Mouse (Mus musculus): ENCODE measurements at regions not wholly inside any gene's neighbourhood (a gene's known extent, or its start where the extent isn't known, plus 50 kb on each side); places are given as distances from the start of the nearest gene placed in this dataset.
A peak's percentile ranks its signal among the peaks of the same experiment; 100 is the strongest.

DNA sequence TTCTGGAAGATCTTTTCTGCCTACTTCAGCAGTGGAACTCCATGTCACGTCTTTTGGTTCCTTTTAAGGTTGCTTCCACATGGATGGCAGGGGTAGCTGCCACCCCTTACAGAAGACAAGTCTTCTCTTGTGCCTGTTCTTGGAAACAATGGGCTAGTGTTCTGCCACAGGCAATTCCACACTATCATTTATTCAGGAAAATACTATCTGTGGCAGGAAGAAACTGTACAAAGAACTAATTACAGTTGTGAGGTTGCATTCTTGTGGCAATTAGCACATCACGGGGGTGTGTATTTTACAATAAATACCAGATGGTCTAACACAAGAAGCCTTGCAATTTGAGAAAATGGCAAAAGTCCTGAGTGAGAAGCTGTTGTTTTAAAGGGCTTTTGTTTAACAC is 489.8 kb downstream of the Ccdc50 start:
- DNase-seq = no peak

DNA sequence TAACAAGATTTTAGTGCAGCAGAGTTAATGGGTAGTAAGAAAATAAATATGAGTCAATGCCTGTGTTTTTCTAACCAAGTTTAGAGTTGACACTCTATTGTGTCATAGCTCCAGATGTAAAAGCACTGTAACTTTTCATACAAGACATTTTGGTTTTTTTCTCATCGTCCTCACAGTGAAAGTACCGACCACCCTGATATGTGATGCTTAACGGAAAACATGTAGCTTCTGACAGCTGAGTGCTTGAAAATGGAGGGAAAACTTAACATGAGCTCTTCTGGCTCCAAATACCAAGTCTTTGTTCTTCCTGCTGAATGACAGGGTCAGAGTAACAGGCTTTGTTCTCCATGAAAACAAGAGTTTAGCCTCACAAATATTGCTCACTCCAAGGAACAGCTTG is 490.3 kb downstream of the Ccdc50 start:
- DNase-seq = no peak

DNA sequence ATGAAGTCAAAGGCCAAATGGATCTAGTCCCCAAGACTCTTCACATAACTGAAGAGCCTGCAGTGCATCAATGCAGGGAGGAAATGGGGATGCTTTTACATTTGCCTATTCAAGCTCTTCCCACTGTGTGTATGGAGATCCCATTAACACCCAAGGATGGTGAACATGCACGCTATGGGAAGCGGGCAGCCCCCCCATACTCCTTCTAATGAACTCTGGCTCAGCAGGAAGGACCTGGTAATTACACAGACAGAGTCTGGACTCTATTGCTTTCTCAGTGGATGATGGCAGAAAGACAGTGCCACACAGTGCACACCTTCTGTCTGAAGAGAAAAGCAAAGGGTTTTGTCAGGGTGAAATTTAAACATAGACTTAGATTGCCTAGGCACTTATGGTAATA is 495.7 kb downstream of the Ccdc50 start:
- peak; percentile 18 to 45 for DNase-seq

DNA sequence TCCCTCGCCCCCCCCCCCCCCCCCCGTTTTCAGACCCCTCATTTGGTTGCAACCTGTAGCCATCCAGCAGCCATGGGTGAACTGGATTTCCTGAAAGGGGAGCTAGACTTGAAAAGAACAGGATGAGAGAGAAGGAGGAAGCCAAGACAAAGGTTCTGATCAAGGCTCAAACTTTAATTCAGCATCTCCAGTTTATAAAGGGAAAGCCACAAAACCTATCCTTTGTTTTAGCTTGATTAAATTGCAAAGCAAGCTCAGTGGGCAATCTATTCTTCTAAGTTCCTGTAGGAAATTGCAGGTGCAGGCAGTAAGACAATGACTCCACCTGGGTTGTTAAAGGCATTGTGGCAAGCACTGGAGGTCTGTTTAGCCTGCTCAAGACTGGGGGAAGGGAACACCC is 517.4 kb downstream of the Ccdc50 start:
- DNase-seq = no peak

DNA sequence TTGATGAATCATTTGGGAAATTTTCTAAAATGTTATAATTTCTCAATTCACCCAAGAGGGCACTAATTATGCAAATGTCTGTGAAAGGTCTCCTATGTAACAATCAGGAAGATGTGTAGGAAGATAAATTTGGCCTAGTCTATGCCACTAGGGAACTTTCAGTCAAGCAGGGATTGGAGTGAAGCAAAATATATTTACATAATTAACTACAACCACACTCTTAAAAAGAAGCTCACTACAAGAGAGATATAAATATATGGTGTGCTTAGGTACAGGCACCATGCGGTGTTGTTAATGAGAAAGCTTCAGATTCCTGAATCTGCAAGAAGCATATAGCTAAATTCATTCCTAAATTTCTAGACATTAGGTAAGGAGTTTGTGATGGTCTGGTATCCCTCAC is 526.8 kb downstream of the Ccdc50 start:
- DNase-seq = no peak

DNA sequence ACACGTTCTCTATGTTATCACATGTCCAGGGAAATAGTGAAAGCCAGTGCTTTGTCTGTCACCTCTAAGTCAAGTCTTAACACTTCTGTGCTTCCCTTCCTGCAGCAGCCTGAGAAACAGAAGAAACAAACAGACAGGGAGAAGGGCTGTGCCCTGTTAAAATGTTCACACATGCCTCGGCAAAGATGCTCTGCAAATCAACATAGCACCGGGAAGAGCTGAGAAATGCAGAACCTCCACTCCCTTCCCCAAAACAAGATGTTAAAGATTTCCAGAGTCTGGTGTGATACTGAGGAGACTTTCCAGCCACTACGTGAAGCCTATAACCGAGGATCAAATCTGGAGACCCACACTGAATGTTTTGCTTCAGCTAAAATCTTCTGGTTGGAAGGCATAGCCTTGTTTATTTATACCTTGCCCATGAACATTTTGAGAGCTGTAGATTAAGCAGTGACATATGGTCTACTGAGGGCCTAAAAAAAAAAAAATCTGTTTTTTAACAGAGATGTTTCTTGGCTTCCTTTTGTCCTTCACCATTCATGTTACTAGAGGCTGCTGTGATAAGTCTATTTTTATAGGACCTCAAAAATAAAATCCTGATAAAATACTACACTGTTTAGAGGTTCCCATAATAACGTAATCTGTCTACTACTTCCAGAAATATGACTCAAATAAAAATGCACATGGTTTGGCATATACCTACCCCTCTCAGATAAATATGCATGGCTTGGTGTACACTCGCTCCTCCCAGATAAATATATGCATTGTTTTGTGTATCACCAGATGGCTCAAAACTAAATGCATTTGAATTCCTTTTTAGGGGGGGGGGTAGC is 537.1 kb downstream of the Ccdc50 start:
- DNase-seq = no peak

DNA sequence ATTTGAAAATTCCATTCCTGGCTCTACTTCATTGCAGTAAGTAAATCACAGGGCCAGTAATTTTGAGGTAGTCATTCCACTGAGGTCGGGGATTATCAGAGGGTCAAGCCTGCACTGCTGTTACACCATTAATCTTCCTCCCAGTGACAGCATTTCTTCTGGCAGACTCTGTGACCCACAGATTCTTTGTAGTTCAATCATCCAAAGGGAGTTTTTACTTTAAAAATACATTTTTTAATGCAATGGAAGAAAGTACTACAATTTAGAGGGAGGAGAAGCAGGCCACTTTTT is 537.6 kb downstream of the Ccdc50 start:
- no peak for DNase-seq

DNA sequence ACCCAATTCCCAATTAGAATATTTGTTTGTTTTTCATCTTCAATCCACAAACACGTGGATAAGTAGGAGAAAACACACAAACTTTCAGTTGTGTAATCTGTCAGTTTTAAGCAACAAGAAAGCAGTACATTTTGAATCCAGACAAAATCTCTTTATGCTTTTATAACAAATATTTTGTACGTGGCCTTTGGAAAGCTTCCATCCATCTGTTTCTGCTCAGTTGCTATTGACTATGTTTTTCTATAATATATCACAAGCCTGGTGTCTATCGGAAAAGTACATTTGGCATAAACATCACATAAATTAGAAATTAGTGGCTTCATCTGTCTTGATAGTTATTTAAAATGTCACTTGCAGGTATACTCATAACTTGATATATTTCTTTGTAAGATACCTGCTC is 560.6 kb downstream of the Ccdc50 start:
- no peak for DNase-seq

DNA sequence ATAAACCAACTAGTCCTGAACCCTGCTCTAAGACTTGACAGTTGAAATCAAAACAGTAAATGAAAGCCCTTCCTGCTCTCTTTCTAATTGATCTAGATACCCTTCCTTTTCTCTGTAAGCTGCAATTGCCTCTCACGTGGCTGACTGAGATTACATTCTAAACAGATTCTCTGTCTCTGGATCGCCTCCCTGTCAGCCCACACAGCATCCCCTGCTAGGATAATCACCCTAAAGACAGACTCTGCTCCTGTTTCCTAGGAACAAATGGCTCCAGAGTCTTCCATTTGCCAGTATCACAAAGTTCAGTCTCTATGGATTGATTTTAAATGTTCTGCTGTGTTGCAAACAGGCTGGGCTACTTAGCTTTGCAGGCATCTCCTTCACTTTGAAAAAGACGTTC is 561.1 kb downstream of the Ccdc50 start:
- DNase-seq = no peak

DNA sequence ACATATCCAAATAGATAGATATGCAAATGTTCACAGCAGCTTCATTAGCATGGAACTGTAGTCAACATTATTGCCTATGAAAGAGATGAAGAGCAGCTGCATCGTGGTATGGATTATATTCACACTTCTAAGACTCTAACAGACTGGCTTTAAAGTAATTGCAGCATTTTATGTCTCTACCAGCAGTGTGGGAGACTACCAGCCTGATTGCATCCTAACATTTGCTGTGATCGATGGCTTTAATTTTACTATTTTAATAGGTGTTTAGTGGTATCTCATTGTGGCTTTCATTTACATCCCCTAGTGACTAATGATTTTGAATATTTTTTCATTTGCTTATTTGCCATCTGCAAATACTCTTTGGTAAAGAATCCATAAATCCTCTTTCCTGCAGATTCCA is 574.1 kb downstream of the Ccdc50 start:
- DNase-seq = no peak

DNA sequence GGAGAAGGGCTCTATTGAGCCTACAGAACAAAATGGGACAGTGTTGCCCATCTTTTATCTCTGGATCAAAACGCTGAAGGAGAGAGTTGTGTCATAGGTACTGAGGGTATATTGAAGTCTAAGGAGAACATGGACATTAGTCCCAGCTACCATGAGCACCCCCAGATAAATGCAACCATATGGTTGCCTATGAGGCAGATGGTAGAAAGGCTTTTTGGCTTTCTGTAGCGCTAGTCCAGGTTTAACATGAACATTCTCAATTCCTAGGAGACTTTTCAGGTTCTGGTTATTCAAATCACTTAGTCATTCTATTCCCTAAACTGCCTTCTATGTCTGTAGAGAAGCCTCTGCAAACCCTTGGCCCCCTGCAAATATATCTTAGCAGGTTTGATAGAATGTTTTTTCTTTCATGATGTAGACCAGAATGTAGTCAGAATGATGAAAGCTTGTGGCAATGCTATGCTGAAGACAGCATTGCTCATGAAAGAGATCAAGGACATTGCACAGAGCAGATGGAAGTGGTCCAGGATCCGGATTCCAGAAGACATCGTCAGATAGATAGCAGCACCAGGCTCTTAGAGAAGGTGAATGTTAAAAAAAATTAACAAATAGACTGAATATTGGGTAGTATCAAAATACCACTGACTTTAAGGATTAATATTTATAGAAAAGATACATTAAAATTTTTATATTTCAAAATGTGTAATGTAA is 590.2 kb downstream of the Ccdc50 start:
- peak; percentile 29 to 33 for DNase-seq

DNA sequence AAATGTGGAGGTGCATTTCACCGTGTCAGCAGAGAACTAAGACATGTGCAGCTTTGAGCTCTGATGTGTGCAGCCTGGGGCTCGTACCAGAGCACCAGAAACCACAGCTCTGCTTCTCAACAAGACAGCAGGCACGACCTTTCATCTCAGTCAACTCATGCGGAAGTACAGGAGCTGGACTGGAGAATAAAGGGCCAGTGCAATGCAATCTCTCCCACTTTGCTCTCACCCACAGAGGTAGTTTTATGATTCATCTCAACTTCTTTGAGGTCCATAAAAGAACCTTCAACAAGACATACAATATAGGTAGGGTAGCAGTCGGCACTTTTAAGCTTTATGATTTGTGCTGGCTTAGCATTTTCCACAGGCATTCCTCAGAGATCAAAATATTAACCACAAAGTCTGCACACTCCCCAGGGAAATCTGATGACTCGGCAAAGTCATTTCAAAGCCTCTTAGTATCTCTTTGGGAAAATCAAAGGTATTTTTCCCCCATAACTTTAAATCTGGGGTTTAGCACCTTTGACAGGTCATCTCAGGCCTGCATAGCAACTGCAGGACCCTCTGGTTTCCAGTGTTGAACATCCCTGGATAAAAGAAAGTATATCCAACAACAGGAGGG is 626.7 kb downstream of the Ccdc50 start:
- no peak for DNase-seq

DNA sequence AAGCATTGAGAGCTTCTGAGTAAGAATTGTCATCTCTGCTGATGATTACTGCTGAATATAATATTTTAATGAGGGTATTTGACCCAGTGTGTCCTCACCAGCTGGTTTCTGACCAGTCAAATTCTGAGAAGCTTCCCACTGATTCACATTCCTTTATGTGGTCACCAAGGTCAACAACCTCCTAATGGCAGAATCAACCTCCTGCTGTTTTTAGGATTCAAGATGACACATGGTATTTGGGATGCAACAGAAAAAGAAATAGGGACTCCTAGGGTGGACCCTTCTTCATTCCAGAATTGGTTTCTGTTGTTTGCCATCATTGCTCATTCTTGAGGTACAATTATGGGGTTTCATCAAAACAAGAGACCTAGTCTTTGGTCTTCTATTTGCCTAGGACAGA is 629.6 kb downstream of the Ccdc50 start:
- DNase-seq = no peak

DNA sequence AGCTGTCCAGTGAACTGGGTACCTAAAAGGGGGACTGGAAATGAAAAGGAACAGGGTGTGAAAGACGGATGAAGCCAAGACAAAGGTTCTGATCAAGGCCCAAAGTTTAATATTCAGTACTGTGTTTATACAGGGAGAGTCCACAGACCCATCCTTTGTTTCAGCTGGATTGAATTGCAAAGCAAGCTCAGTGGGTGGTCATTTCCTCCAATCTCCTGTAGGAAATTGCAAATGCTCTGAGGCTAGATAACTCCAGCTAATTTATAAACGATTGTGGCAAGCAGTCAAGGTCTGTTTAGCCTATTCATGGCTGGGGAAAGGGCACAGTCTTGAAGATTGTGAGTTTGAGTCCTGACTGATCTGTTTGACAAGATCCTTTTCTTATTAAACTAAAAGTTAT is 650.3 kb downstream of the Ccdc50 start:
- no peak for DNase-seq

DNA sequence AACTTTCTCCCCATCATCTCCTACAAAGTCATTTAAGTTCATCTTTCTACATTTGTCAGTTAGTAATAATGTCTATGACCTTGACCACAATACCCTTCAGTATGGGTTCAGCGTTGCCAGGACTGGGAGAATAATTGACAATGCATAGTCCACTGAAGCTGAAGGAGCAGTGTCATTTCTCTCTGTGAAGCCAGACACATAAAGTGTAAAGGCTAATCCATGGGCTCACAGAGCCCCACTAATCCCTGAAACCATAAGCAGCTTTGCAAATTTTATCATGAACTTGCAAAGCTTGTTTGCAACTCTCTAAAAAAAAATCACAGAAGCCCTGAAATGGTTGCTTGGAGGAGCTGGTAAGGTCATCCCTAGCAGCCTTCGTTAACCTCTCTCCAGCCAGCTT is 654.4 kb downstream of the Ccdc50 start:
- DNase-seq = no peak

DNA sequence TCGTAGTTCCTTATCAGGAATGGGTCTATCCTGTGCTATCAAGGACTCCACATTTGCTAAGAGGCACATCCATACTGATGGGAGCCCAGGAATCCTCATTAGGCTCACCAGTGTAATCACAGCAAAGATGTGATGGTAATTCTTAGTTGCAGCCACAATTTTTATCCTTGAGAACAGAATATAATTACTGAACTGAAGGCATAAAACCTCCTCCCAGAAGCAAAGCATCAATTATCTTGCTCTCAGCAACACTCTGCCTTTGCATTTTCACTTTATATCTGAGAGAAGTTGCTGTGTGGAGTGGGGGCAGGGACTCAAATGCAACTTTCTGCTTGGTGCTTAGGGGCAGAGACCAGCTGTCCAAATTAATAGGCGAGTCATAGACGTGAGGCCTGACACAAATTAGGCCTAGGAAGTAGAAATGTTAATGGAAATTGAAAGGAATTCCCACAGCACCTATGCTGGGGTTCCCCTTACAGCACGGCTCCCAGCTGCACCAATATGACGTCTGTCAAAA is 676.2 kb downstream of the Ccdc50 start:
- DNase-seq = no peak

DNA sequence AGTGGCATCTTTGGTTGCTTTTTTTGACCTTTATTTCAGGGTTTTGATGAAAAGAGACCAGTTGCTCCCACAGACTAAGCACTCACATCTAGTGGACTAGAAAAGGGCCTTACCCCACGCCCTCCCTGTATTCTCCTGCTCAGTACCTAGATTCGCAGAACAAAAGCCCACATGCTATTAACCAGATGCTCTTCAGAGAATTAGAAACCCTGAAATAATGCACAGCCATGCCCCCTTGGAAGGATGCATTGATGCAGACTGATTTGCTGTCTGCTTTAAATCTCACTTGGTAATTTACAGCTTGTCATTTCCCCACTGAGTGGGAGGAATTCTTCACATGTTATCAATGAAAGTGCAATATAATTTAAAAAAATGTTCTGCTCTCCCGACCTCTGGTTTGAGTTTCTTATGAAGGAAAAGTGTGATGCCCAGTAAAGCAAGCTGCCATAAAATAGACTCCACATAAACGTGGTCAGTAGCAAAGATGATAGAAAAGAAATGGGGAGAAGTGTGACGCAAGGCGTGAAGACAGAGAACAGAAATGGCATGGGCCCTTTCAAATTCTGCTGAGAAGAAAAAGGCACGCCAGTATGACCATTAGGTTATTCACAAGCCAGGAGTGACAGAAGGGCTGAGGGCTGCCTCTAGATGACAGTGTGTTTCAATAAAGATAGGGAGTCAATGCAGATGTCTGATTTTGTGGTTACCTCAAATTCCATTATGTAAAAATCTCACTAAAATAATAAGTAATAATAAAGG is 669.8 kb downstream of the Fgf12 start:
- DNase-seq = no peak

DNA sequence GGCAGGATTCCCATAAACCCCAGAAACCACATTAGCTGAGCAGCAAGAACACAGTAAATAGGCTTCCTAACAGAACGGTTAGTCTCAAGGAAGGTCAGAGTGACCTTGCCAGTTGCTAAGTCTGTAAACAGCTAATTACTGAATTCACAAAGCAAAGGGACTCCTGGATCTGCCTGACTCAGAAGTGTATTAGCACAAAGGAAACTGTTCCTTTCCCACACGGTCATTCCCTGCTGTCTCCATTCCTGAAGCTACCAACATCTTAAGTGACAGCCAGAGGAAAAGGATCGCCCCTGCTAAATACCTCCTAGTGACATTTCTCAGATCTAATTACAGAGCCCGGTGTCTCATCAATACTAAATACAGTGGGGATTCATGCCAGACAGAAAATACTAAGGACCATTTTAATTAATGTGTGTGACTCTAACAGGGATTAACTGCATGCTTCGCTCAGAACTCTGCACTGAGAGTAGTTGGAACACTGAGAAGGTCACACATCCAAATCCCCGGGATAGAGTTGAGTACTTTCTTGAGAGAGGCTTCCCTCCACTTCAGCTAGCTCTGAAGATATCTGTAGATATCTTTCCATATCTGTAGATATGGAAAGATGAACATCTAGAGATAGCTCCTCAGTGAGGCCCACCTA is 663.3 kb downstream of the Fgf12 start:
- DNase-seq = peak in 1 of 2 experiments; percentile 5

DNA sequence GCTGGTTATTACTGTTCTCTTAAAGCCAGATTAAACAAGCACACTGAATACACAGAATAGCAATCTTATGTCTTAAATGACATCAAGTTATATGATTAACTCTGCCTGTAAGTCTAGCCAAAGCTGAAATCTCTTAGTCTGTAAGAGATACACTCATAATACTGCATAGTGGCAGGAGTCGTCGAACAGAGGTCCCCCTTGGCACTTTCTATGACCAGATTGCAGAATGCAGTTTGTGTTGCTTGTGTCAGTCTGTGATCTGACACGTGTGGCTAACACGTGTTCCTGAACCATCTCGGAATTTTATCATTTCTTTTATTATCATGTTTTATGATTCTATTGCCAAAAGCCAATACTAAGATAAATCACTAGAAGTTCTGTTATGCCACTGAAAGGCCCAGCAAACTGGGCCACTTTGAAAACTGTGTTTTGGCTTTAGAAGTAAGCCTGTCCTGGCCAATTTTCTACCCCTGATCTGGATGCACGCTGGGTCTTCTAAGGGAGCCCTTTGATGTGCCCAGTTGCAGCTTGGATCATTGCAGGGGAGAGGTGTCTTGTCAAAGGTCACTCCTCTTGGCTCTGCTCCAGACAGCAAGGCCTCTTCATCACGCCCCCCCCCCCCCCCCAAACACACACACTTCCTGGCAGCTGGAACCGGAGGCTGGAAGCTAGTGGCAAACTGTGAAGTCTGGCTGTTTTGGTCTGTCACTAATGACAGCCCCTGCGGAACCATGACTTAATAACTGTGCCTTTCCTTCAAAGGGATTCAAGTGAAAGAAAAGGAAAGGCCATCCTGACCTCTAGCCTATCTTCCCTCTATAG is 648.4 kb downstream of the Fgf12 start:
- DNase-seq = peak; percentile 30 to 47

DNA sequence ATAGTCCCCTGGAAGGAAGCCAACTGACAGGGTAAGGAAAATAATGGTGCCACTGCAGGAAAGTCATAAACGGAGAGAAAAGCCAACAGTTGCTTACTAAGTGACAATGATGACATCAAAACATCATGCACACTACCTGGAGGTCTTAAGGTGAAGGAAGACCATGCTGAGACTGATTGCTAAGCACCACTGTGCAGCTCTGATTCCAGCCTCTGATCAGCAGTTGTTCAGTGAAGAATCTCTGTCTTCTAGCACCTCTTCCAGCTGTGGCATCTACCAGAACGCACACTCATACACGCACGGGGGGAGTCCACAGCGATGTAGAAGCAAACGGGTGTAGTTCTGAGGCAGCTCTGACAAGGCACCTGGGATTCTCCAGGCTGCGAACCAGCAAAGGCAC is 647.8 kb downstream of the Fgf12 start:
- no peak for DNase-seq

DNA sequence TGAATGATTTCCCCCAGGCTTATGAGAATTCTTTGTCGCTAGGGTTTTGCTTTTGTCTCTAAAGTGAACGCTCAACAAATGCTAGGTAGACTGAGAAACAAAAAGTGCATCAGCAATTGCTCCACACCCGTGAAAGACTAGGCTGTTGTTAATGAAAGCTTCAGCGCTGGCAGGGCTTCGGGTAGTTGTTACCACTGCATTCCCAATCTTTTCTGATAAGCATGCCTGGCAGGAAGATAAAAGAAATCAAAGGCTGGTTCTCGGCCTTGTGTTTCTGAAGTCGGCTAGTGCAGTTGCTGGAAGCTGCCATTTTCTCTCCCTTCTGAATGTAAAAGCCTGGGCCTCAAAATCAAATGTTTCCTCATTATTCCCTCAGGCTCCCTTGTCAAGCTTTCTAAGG is 647.0 kb downstream of the Fgf12 start:
- DNase-seq = no peak

DNA sequence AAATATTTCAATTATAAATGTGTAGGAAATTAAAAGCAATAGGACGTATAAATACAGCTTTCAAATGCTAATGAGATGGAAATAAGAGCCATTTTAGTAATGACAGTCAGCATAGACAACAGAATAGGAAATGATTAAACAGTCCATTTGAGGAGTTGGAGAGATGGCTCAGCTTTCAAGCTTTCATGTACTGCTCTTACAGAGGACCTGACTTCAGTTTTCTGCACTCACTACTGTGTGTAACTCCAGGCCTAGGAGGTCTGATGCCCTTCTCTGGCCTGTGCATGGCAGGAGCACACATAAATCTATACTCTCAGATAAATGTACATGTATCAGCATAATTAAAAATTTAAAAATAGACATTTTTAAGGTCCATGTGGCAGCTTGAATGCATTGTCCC is 643.1 kb downstream of the Fgf12 start:
- DNase-seq = no peak

Measured in cerebellum, postnatal 14 days (tissue).